Mouse (Mus musculus) erythroblast, embryonic 14.5 days (primary cell): ENCODE measurements around the gene Cpa4.

Source experiments
- GATA1 ChIP-seq: IDR thresholded peaks from 2 replicates; pipeline ENCODE4 v1.6.1; 2012; ENCODE audit warnings: low read length, inconsistent platforms, mixed read lengths
- TAL1 ChIP-seq: IDR thresholded peaks from 3 replicates; pipeline ENCODE4 v1.6.1; 2012; ENCODE audit warnings: low read length, inconsistent platforms, mixed read lengths

- TF ChIP-seq GATA1: no peak
- TF ChIP-seq TAL1: no peak
Measured at GRCm38 (mm10) chr6:30620994-30621393, 52.8 kb downstream of the Cpa4 start.
